Mouse (Mus musculus): ENCODE measurements around the gene Sema5b.

DNA sequence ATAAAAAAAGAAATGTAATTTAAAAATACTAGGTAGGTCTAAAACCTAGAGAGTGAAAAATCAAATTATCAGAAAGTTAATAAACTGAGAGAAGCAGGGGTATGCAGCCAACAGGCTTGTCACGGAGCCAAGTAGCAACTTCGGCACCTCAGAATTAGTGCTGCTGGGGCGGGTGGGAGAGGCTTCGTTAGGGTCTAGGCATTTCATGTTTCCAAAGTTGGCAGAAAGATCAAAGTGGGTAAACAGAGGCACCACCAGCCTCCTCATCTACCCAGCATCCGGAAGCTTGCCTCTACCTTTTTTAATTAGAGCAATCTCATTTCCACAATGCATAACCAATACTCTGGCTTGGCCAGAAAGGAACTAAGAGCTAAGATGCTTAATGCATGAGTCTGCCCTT, 113.0 kb downstream of the Sema5b start:
- TF ChIP-seq HCFC1 (IDR thresholded peaks at IDR 0.05; ENCODE audit: borderline replicate concordance, insufficient read depth, low read length) (no peak), CHD2 (IDR thresholded peaks at IDR 0.05; ENCODE audit: low read depth, low read length) (no peak), ZNF384 (IDR thresholded peaks at IDR 0.05; ENCODE audit: low read depth, low read length) (no peak), ZC3H11A (IDR thresholded peaks at IDR 0.05; ENCODE audit: borderline replicate concordance, low read depth, low read length) (no peak), MAFK (IDR thresholded peaks at IDR 0.05; ENCODE audit: insufficient read depth, low read depth, low read length) (no peak)

Data from ES-E14 (cell line).